Mouse (Mus musculus): ENCODE measurements around the gene Olfr1408. TPM values are rescaled to one million over a fixed set of nuclear protein-coding genes. Genes with fewer than 3 reads are reported as not detected.

The Olfr1408 gene
- polyA plus RNA-seq (2014; fragmentation: Illumina TruSeq; extraction: RNeasy Lipid Tissue Mini Kit (QIAGEN cat#74804); ENCODE audit: low read depth, low replicate concordance) = not detected

GRCm38 (mm10) chr1:173137274-173137673 is at the start of gene Olfr1408:
Gene Olfr1408, minus strand, starts transcription at chr1:173137374.

Other genes with a start within 250 kb of the Olfr1408 start
- gene Apcs, start 242.3 kb downstream of the Olfr1408 start, polyA plus RNA-seq (2014; fragmentation: Illumina TruSeq; extraction: RNeasy Lipid Tissue Mini Kit (QIAGEN cat#74804); ENCODE audit: low read depth, low replicate concordance) = not detected
- gene Olfr16, start 187.0 kb downstream of the Olfr1408 start, polyA plus RNA-seq (2014; fragmentation: Illumina TruSeq; extraction: RNeasy Lipid Tissue Mini Kit (QIAGEN cat#74804); ENCODE audit: low read depth, low replicate concordance) = not detected
- gene Olfr1406, start 53.3 kb upstream of the Olfr1408 start, polyA plus RNA-seq (2014; fragmentation: Illumina TruSeq; extraction: RNeasy Lipid Tissue Mini Kit (QIAGEN cat#74804); ENCODE audit: low read depth, low replicate concordance) = not detected
- not detected for gene Olfr218, start 60.4 kb upstream of the Olfr1408 start, polyA plus RNA-seq (2014; fragmentation: Illumina TruSeq; extraction: RNeasy Lipid Tissue Mini Kit (QIAGEN cat#74804); ENCODE audit: low read depth, low replicate concordance)
- gene Olfr1404, start 75.0 kb upstream of the Olfr1408 start, polyA plus RNA-seq (2014; fragmentation: Illumina TruSeq; extraction: RNeasy Lipid Tissue Mini Kit (QIAGEN cat#74804); ENCODE audit: low read depth, low replicate concordance) = not detected
- not detected for gene Fcer1a, start 89.8 kb upstream of the Olfr1408 start, polyA plus RNA-seq (2014; fragmentation: Illumina TruSeq; extraction: RNeasy Lipid Tissue Mini Kit (QIAGEN cat#74804); ENCODE audit: low read depth, low replicate concordance)
- gene Olfr418, start 128.6 kb upstream of the Olfr1408 start, polyA plus RNA-seq (2014; fragmentation: Illumina TruSeq; extraction: RNeasy Lipid Tissue Mini Kit (QIAGEN cat#74804); ENCODE audit: low read depth, low replicate concordance) = not detected
- gene Mptx2, start 140.4 kb upstream of the Olfr1408 start, polyA plus RNA-seq (2014; fragmentation: Illumina TruSeq; extraction: RNeasy Lipid Tissue Mini Kit (QIAGEN cat#74804); ENCODE audit: low read depth, low replicate concordance) = not detected
- not detected for gene Ackr1, start 196.4 kb upstream of the Olfr1408 start, polyA plus RNA-seq (2014; fragmentation: Illumina TruSeq; extraction: RNeasy Lipid Tissue Mini Kit (QIAGEN cat#74804); ENCODE audit: low read depth, low replicate concordance)
- gene Aim2, start 213.5 kb upstream of the Olfr1408 start, polyA plus RNA-seq (2014; fragmentation: Illumina TruSeq; extraction: RNeasy Lipid Tissue Mini Kit (QIAGEN cat#74804); ENCODE audit: low read depth, low replicate concordance) = 0.94 TPM
- 1.4 TPM for gene Cadm3, start 230.3 kb upstream of the Olfr1408 start, polyA plus RNA-seq (2014; fragmentation: Illumina TruSeq; extraction: RNeasy Lipid Tissue Mini Kit (QIAGEN cat#74804); ENCODE audit: low read depth, low replicate concordance)